Mouse (Mus musculus) B cell, adult 62 days (primary cell): Measurements from ENCODE around the gene Pafah1b2. TPM values are rescaled to one million over a fixed set of nuclear protein-coding genes. Genes with fewer than 3 reads are reported as not detected.

Source experiments
- total RNA-seq: library from RNA; stranded (reverse); gene quantifications from 4 replicates; pipeline ENCODE4 v1.2.4, GENCODE M21; 2023

Pafah1b2 gene
- total RNA-seq: 53.6 to 68.0 TPM (median 58.9 TPM) in 4 replicates

DNA sequence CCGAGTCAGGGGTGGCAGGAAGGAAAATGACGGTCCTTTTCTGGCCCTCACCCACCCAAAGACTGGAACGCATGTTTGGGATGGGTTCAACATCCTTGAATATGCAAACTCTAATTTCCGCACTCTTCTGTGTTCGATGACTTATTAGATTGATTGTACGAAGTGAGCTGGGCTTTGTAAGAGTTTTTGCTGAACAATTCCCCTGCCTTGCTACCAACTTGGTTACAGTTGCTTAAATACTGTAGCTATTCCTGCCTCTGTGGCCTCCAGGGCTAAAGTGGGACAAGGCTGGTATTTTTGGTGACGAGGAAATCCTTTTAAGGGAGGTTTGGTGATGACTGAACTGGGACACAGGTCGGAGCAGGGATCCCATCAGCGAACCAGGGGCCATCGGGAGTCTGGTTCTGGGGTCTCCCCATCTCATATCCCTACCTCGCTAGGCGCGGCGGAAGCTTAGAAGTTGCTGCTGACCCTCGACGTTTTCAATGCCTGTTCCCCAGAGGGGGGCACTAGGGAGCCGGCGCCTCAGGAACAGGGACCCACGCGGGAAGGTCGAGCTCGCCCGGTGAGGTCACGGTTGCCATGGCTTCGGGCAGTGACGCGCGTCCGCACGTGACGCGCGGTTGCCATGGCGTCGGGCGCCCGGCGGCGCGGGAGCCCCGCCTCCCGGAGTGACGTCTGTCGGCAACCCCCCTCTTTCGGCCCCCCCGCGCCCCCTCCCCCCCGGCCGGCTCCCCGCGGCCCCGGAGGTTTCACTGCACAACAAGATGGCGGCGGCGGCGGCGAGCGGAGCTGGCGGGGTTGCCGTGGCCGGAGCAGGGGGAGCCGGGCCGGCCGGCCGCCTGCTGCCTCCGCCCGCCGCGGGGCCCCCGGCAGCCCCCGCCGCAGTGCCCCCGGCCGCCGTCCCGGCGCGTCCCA, at the start of gene Pafah1b2, which contains the start of gene Sik3:
TSS of gene Pafah1b2 (minus strand) at position 600 of the 918 bp plus-strand sequence.
TSS of gene Sik3 (plus strand) at position 730 of the 918 bp plus-strand sequence.

DNA sequence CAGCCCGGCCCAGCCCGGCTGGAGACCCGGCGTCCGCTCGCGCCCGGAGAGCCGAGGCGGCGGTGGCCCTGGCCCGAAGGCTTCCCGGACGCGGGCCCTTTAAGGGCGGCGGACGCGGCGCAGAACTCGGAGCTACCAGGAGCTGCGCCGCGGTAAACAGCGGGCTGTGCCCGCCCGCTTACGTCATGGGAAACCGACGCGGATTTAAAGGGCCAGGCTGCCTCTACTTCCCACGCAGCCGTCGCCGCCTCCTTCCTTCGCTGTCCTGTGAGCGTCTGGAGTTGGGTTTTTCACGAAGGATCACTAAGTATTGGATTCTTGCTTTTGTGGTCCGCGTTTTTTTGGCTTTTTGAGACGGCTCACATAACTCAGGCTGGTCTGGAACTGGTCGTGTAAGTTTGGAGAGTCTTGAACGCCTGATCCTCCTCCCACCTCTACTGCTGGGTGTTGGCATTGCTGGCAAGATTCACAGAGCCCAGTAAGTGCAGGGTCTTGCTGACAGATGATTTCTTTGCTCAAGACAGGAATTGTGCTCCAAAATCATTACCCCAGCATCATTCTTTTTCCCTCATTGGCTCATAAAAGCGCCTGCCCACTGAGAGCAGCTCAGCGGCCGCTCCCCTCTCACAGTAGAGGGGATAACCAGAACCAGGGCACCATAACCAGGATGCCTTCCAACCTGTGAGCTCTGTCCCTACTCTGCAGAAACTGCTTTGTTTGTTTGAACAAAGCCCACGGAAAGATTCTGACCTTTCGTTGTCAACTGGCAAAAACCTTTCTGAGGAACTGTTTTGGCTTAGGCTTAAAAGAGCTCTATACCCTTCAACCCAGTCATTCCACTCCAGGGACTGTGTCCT, 57.2 kb downstream of the Pafah1b2 start, which contains the start of gene Sidt2:
TSS of gene Sidt2 (minus strand) at position 152 of the 857 bp plus-strand sequence.

GRCm38 (mm10) chr9:45935628-45936210, 76.8 kb downstream of the Pafah1b2 start, which contains the start of gene Tagln:
Tagln (minus strand) TSS chr9:45936058.

Other genes starting within 250 kb of the Pafah1b2 start
- 24.2 to 32.6 TPM (median 28.0 TPM) in 4 replicates for gene Cep164, start 184.0 kb downstream of the Pafah1b2 start, total RNA-seq
- gene Bace1, start 174.1 kb downstream of the Pafah1b2 start, total RNA-seq: not detected in 4 replicates
- 65.6 to 75.1 TPM (median 71.9 TPM) in 4 replicates for gene Pcsk7, start 106.2 kb downstream of the Pafah1b2 start, total RNA-seq
- gene Rnf214, start 105.8 kb downstream of the Pafah1b2 start, total RNA-seq: 31.5 to 40.1 TPM (median 34.9 TPM) in 4 replicates
- gene Tagln, start 76.6 kb downstream of the Pafah1b2 start, total RNA-seq: 1.5 to 4.1 TPM (median 1.9 TPM) in 4 replicates
- gene Sidt2, start 57.4 kb downstream of the Pafah1b2 start, total RNA-seq: 240 to 268 TPM (median 248 TPM) in 4 replicates
- gene Sik3, start 130 bp upstream of the Pafah1b2 start, total RNA-seq: 50.1 to 52.9 TPM (median 52.2 TPM) in 4 replicates
- 1.0 TPM in 1 of 4 replicates, not detected in the others for gene Apoa1, start 215.9 kb upstream of the Pafah1b2 start, total RNA-seq
- not detected in 4 replicates for gene Apoc3, start 222.9 kb upstream of the Pafah1b2 start, total RNA-seq
- gene Apoa4, start 228.0 kb upstream of the Pafah1b2 start, total RNA-seq: not detected in 4 replicates